ENCODE assay signal across 9 mouse cellular contexts in the genomic region with DNA sequence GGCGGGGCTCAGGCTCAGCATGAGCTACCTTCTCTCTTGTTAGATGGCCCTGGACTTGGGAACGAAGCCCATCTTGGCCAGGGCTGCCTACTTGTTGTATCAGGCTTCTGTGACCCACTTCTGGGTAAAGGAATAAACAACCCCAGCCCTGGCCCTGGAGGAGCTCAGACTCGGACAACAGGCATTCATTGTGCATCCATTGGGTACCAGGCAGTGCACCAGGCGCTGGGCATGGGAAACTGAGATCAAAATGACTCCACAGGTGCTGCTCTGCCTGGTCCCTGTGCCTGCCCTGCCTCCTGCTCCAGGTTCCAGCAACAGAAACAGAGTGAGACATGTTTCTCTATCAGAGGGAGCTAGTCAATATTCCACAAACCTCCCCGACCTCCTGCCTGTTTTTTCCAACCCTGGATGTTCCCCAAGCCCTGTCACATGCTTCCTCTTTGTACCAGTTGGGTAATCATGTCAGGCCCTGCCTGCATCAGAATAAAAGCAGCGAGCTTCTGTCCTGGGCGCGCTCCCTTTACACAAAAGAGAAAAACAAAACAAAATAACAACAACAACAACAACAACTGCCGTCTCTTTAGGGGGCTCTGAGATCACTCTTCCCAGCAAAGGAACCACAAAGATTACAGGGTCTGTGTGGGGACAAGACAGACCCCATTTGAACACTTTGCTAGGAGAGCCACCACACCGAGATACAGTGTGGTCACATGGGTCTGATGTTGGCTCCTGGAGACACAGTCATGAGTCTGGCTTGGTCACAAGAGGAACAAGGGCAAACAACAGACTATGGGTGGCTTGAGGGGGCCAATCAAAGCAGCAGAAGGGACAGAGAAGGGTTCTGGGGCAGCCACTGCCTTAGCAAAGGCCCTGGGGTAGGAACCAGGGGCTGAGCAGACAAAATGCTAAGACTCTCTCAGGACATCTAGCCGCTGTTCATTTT. TPM values are rescaled to one million over a fixed set of nuclear protein-coding genes. Genes with fewer than 3 reads are reported as not detected.
DNase-seq lines count a peak whose midpoint lies in the region; ATAC-seq lines count a peak whose summit lies in the region.
"Had no signal": no experiment of that assay in that cellular context is flagged by ENCODE, and none has a peak within 500 bp of the region (broad histone marks: within the 10 kb centered on the region; RNA-seq: fewer than 3 reads in every experiment).

No protein-coding gene starts in this region.

- ATAC-seq in forebrain, embryonic 14.5 days: no peak
- ATAC-seq in heart, embryonic 13.5 days (ENCODE audit: extremely low read depth, insufficient number of reproducible peaks, low FRiP score, low TSS enrichment): no peak
- no peak for ATAC-seq in liver, embryonic 12.5 days
- ATAC-seq in monocyte, adult 5-6 weeks (replicated peaks; ENCODE audit: insufficient number of reproducible peaks, low FRiP score, low TSS enrichment, poor library complexity, severe bottlenecking): no peak

- H3K4me1 ChIP-seq in forebrain, embryonic 10.5 days: peaks cover 69% of the 10 kb centered on the region
- H3K4me1 ChIP-seq in forebrain, embryonic 14.5 days (ENCODE audit: control insufficient read depth, insufficient read depth, low read length): peaks cover 10% of the 10 kb centered on the region; the same call in 1 of the 2 replicates
- peaks cover 44% of the 10 kb centered on the region for H3K4me1 ChIP-seq in heart, embryonic 13.5 days
- H3K4me1 ChIP-seq in liver, embryonic 12.5 days: peaks cover 54% of the 10 kb centered on the region

- peaks cover 5% of the 10 kb centered on the region for H3K27me3 ChIP-seq in forebrain, embryonic 10.5 days (ENCODE audit: poor library complexity, severe bottlenecking)
- no peaks in the 10 kb centered on the region for H3K27me3 ChIP-seq in forebrain, embryonic 14.5 days (replicated peaks; ENCODE audit: control insufficient read depth, insufficient read depth, low read length)
- no peaks in the 10 kb centered on the region for H3K27me3 ChIP-seq in heart, embryonic 13.5 days (replicated peaks)
- H3K27me3 ChIP-seq in liver, embryonic 12.5 days (replicated peaks): peaks cover 14% of the 10 kb centered on the region; the same call in 1 of the 2 replicates
- H3K27me3 ChIP-seq: limb, embryonic 12.5 days had no signal

- no peak for DNase-seq in forebrain, embryonic 10.5 days (ENCODE audit: extremely low spot score, low spot score)
- no peak for DNase-seq in forebrain, embryonic 14.5 days (ENCODE audit: low spot score)
- DNase-seq in A20 (ENCODE audit: low read depth, low spot score): peak; percentile 17
- DNase-seq in urinary bladder, postnatal 25 days (ENCODE audit: low spot score): no peak
- no peak for DNase-seq in spleen, postnatal 14 days (ENCODE audit: low spot score in 2 of 2)

- H3K4me3 ChIP-seq in forebrain, embryonic 10.5 days: no peak overlapping the region
- H3K4me3 ChIP-seq in forebrain, embryonic 14.5 days (ENCODE audit: low read depth, low read length): no peak overlapping the region
- no peak overlapping the region for H3K4me3 ChIP-seq in heart, embryonic 13.5 days
- H3K4me3 ChIP-seq in liver, embryonic 12.5 days: no peak overlapping the region
- H3K4me3 ChIP-seq: limb, embryonic 12.5 days had no signal

- H3K9ac ChIP-seq in forebrain, embryonic 14.5 days (ENCODE audit: low read length): no peak overlapping the region
- H3K9ac ChIP-seq in heart, embryonic 13.5 days: peak overlapping the region; percentile 47
- H3K9ac ChIP-seq in liver, embryonic 12.5 days: no peak overlapping the region
- H3K9ac ChIP-seq: limb, embryonic 12.5 days had no signal

- no peaks in the 10 kb centered on the region for H3K36me3 ChIP-seq in forebrain, embryonic 10.5 days (replicated peaks)
- H3K36me3 ChIP-seq in forebrain, embryonic 14.5 days (ENCODE audit: control insufficient read depth, insufficient read depth, low read length): no peaks in the 10 kb centered on the region
- H3K36me3 ChIP-seq in heart, embryonic 13.5 days: no peaks in the 10 kb centered on the region
- H3K36me3 ChIP-seq in liver, embryonic 12.5 days: no peaks in the 10 kb centered on the region
- H3K36me3 ChIP-seq: limb, embryonic 12.5 days had no signal

- WGBS in forebrain, embryonic 10.5 days: 73% methylated on average over 11 of the region's 11 CpGs
- 72% methylated on average over 11 of the region's 11 CpGs for WGBS in forebrain, embryonic 14.5 days
- 73% methylated on average over 11 of the region's 11 CpGs for WGBS in heart, embryonic 13.5 days
- 55% methylated on average over 11 of the region's 11 CpGs for WGBS in liver, embryonic 12.5 days (ENCODE audit: insufficient replicate concordance)

- H3K4me2 ChIP-seq in forebrain, embryonic 14.5 days (ENCODE audit: low read length): no peak overlapping the region
- H3K4me2 ChIP-seq in heart, embryonic 13.5 days: no peak overlapping the region
- no peak overlapping the region for H3K4me2 ChIP-seq in liver, embryonic 12.5 days
- H3K4me2 ChIP-seq: limb, embryonic 12.5 days had no signal

- no peaks in the 10 kb centered on the region for H3K9me3 ChIP-seq in forebrain, embryonic 10.5 days
- H3K9me3 ChIP-seq in forebrain, embryonic 14.5 days (replicated peaks; ENCODE audit: control insufficient read depth, low read length): no peaks in the 10 kb centered on the region
- H3K9me3 ChIP-seq in heart, embryonic 13.5 days: no peaks in the 10 kb centered on the region
- H3K9me3 ChIP-seq in liver, embryonic 12.5 days (replicated peaks): no peaks in the 10 kb centered on the region
- H3K9me3 ChIP-seq: limb, embryonic 12.5 days had no signal

- peak overlapping the region; percentile 32 for H3K27ac ChIP-seq in forebrain, embryonic 10.5 days
- no peak overlapping the region for H3K27ac ChIP-seq in forebrain, embryonic 14.5 days (ENCODE audit: low read depth, low read length)
- H3K27ac ChIP-seq in heart, embryonic 13.5 days (replicated peaks): no peak overlapping the region
- 0 out of 2 replicates have a peak overlapping the region, but pooled peaks have one; percentile 25 for H3K27ac ChIP-seq in liver, embryonic 12.5 days
- H3K27ac ChIP-seq: limb, embryonic 12.5 days had no signal

RNA-seq across cellular contexts. Expression of a gene that starts 27.9 kb away (rescaled TPM):
- 2.3 and 2.8 TPM in 2 replicates for polyA plus RNA-seq in forebrain, embryonic 10.5 days (2016; fragmentation: Nextera tagmentation; extraction: Ambion mirVana)
- 7.1 and 8.3 TPM in 2 replicates for polyA plus RNA-seq in forebrain, embryonic 14.5 days (2014; fragmentation: Nextera tagmentation; extraction: Ambion mirVana)
- polyA plus RNA-seq in heart, embryonic 13.5 days (2015; fragmentation: Nextera tagmentation; extraction: Ambion mirVana): 3.3 and 3.6 TPM in 2 replicates
- 0.83 and 1.3 TPM in 2 replicates for polyA plus RNA-seq in liver, embryonic 12.5 days (2016; fragmentation: Nextera tagmentation; extraction: Ambion mirVana)
- not detected in 3 replicates for total RNA-seq in monocyte, adult 5-6 weeks (2017)

RNA-seq across cellular contexts. Expression of a gene that starts 30.4 kb away (rescaled TPM):
- 154 and 158 TPM in 2 replicates for polyA plus RNA-seq in forebrain, embryonic 10.5 days (2016; fragmentation: Nextera tagmentation; extraction: Ambion mirVana)
- polyA plus RNA-seq in forebrain, embryonic 14.5 days (2014; fragmentation: Nextera tagmentation; extraction: Ambion mirVana): 33.4 and 44.1 TPM in 2 replicates
- 79.8 and 80.4 TPM in 2 replicates for polyA plus RNA-seq in heart, embryonic 13.5 days (2015; fragmentation: Nextera tagmentation; extraction: Ambion mirVana)
- 77.5 and 81.2 TPM in 2 replicates for polyA plus RNA-seq in liver, embryonic 12.5 days (2016; fragmentation: Nextera tagmentation; extraction: Ambion mirVana)
- total RNA-seq in monocyte, adult 5-6 weeks (2017): 1.1 to 3.2 TPM (median 1.3 TPM) in 3 replicates

RNA-seq across cellular contexts. Expression of a gene that starts 48.4 kb away (rescaled TPM):
- polyA plus RNA-seq in forebrain, embryonic 10.5 days (2016; fragmentation: Nextera tagmentation; extraction: Ambion mirVana): 3.2 and 4.0 TPM in 2 replicates
- 2.9 and 6.9 TPM in 2 replicates for polyA plus RNA-seq in forebrain, embryonic 14.5 days (2014; fragmentation: Nextera tagmentation; extraction: Ambion mirVana)
- polyA plus RNA-seq in heart, embryonic 13.5 days (2015; fragmentation: Nextera tagmentation; extraction: Ambion mirVana): 2.0 and 2.3 TPM in 2 replicates
- 0.69 and 0.79 TPM in 2 replicates for polyA plus RNA-seq in liver, embryonic 12.5 days (2016; fragmentation: Nextera tagmentation; extraction: Ambion mirVana)
- not detected in 3 replicates for total RNA-seq in monocyte, adult 5-6 weeks (2017)

RNA-seq across cellular contexts. Expression of a gene that starts 48.5 kb away (rescaled TPM):
- 865 and 885 TPM in 2 replicates for polyA plus RNA-seq in forebrain, embryonic 10.5 days (2016; fragmentation: Nextera tagmentation; extraction: Ambion mirVana)
- polyA plus RNA-seq in forebrain, embryonic 14.5 days (2014; fragmentation: Nextera tagmentation; extraction: Ambion mirVana): 1,002 and 1,092 TPM in 2 replicates
- 1,738 and 2,034 TPM in 2 replicates for polyA plus RNA-seq in heart, embryonic 13.5 days (2015; fragmentation: Nextera tagmentation; extraction: Ambion mirVana)
- 769 and 831 TPM in 2 replicates for polyA plus RNA-seq in liver, embryonic 12.5 days (2016; fragmentation: Nextera tagmentation; extraction: Ambion mirVana)
- 315 to 382 TPM (median 356 TPM) in 3 replicates for total RNA-seq in monocyte, adult 5-6 weeks (2017)

RNA-seq across cellular contexts. Expression of a gene that starts 48.9 kb away (rescaled TPM):
- 379 and 400 TPM in 2 replicates for polyA plus RNA-seq in forebrain, embryonic 10.5 days (2016; fragmentation: Nextera tagmentation; extraction: Ambion mirVana)
- polyA plus RNA-seq in forebrain, embryonic 14.5 days (2014; fragmentation: Nextera tagmentation; extraction: Ambion mirVana): 193 and 216 TPM in 2 replicates
- polyA plus RNA-seq in heart, embryonic 13.5 days (2015; fragmentation: Nextera tagmentation; extraction: Ambion mirVana): 164 and 174 TPM in 2 replicates
- 171 and 180 TPM in 2 replicates for polyA plus RNA-seq in liver, embryonic 12.5 days (2016; fragmentation: Nextera tagmentation; extraction: Ambion mirVana)
- 12.1 to 40.3 TPM (median 26.7 TPM) in 3 replicates for total RNA-seq in monocyte, adult 5-6 weeks (2017)

Comparison
In these comparisons a context has a peak if more than half of its experiments do, and no peak if none do; other contexts are left out.
1. H3K27ac ChIP-seq: peak in forebrain, embryonic 10.5 days (single experiment) and liver, embryonic 12.5 days (single experiment); none in forebrain, embryonic 14.5 days (single experiment) and heart, embryonic 13.5 days (single experiment).